Mouse (Mus musculus): Measurements from ENCODE around the gene Vmn1r226.

Vmn1r226 gene

GRCm38 (mm10) chr17:20682543-20682942 is at the start of gene Vmn1r226:
TSS of gene Vmn1r226 (plus strand) at chr17:20682843.
- DNase-seq (ENCODE audit: extremely low spot score, low read depth, low spot score): no peak

DNA sequence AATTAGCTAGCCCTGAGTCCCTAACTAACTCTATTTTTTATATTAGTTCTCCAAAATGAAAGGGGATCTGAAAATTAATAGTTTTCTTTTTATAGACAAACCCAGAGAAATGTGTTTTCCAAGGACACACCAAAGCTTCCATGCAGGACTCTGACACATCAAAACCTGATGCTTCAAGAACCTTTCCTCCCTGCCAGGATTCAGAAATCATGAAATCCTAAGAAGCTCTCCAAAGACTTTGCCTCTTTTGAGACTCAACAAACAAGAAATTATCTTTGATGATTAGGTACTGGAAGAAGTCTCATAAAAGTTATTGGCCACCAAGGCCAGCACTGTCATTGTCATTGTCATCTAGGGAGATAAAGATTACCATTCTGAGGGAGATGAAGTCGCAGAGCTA is 46.9 kb downstream of the Vmn1r226 start, which contains the start of gene Vmn1r227:
Gene Vmn1r227, plus strand, starts transcription at position 301 of the 400 bp plus-strand sequence.
- DNase-seq (ENCODE audit: extremely low spot score, low read depth, low spot score): no peak
